Mouse (Mus musculus): ENCODE measurements around the gene Atp6v0a2. TPM values are rescaled to one million over a fixed set of nuclear protein-coding genes. Genes with fewer than 3 reads are reported as not detected.
A peak's percentile ranks its signal among the peaks of the same experiment; 100 is the strongest.

Atp6v0a2 gene
- total and polyA plus RNA-seq, 2 experiments from 2014 or later: 20.7 to 25.5 TPM

- ATAC-seq (ENCODE audit: low FRiP score) (no peak), DNase-seq (ENCODE audit: low spot score) (no peak)
- no peaks in the 10 kb centered on the region for H3K27me3 ChIP-seq (ENCODE audit: insufficient read depth, low read length)
- H3K4me2 ChIP-seq (ENCODE audit: low read depth, low read length, poor library complexity, severe bottlenecking): peak overlapping the region; percentile 38
- no peak overlapping the region for H3K9ac ChIP-seq (replicated peaks; ENCODE audit: low read length, poor library complexity, severe bottlenecking)
- H3K27ac ChIP-seq (ENCODE audit: low read depth, low read length): no peak overlapping the region
- H3K36me3 ChIP-seq (ENCODE audit: insufficient read depth, low read length): no peaks in the 10 kb centered on the region
- no peaks in the 10 kb centered on the region for H3K9me3 ChIP-seq (ENCODE audit: low read length)
- TF ChIP-seq CTCF (IDR thresholded peaks at IDR 0.05): no peak
- 15% methylated on average over 20 of the region's 21 CpGs for WGBS
- peak overlapping the region; percentile 18; the same call in 1 of the 2 replicates for H3K4me3 ChIP-seq (ENCODE audit: low read depth, low read length)
- H3K4me1 ChIP-seq (ENCODE audit: insufficient read depth, low read length): no peaks in the 10 kb centered on the region
Measured at GRCm38 (mm10) chr5:124729662-124730206, 101.4 kb downstream of the Atp6v0a2 start.

GRCm38 (mm10) chr5:124733961-124734360 lies 105.6 kb downstream of the Atp6v0a2 start:
- H3K4me1 ChIP-seq (ENCODE audit: insufficient read depth, low read length): no peaks in the 10 kb centered on the region
- no peaks in the 10 kb centered on the region for H3K36me3 ChIP-seq (ENCODE audit: insufficient read depth, low read length)
- no peak overlapping the region for H3K27ac ChIP-seq (ENCODE audit: low read depth, low read length)
- 90% methylated on average over 12 of the region's 12 CpGs for WGBS
- ATAC-seq (ENCODE audit: low FRiP score): no peak
- no peak for DNase-seq (ENCODE audit: low spot score)
- no peak overlapping the region for H3K4me2 ChIP-seq (ENCODE audit: low read depth, low read length, poor library complexity, severe bottlenecking)
- H3K4me3 ChIP-seq (ENCODE audit: low read depth, low read length): no peak overlapping the region
- no peaks in the 10 kb centered on the region for H3K27me3 ChIP-seq (ENCODE audit: insufficient read depth, low read length)
- no peak for TF ChIP-seq CTCF (IDR thresholded peaks at IDR 0.05)
- H3K9ac ChIP-seq (replicated peaks; ENCODE audit: low read length, poor library complexity, severe bottlenecking): no peak overlapping the region
- no peaks in the 10 kb centered on the region for H3K9me3 ChIP-seq (ENCODE audit: low read length)

DNA sequence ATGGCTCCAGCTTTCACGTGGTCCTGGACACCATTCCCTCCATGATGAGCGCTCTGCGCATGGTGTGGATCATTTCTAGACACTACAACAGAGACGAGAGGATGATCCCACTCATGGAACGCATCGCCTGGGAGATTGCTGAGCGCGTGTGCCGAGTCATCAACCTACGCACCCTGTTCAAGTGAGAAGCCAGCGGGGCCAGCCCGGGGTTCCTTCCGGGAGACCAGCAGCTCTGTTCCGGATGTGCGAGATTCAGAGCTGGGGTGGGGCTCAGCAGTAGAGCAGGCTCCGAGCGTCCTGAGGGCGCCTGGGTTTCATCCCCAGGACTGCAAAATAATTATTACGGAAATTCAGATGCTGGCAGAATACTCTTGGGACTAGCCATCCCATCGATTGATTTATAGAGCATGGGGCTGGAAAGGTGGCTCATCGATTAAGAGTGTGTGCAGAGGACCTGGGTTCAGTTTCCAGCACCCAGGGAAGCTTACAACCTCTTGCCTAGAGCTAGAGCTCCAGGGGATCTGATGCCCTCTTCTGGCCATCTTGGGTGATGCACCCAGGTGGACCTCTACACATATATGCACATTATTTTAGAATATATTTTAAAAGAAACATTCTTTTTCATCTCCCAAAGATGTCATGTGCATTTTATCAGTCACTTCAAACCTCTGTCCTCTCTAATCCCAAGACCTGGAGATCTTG lies 113.7 kb downstream of the Atp6v0a2 start:
- no peaks in the 10 kb centered on the region for H3K9me3 ChIP-seq (ENCODE audit: low read length)
- no peak for ATAC-seq (ENCODE audit: low FRiP score)
- no peak for DNase-seq (ENCODE audit: low spot score)
- 97% methylated on average over 21 of the region's 21 CpGs for WGBS
- H3K36me3 ChIP-seq (ENCODE audit: insufficient read depth, low read length): no peaks in the 10 kb centered on the region
- no peaks in the 10 kb centered on the region for H3K27me3 ChIP-seq (ENCODE audit: insufficient read depth, low read length)
- no peak for TF ChIP-seq CTCF (IDR thresholded peaks at IDR 0.05)
- no peak overlapping the region for H3K4me2 ChIP-seq (ENCODE audit: low read depth, low read length, poor library complexity, severe bottlenecking)
- no peak overlapping the region for H3K9ac ChIP-seq (replicated peaks; ENCODE audit: low read length, poor library complexity, severe bottlenecking)
- H3K4me3 ChIP-seq (ENCODE audit: low read depth, low read length): no peak overlapping the region
- H3K4me1 ChIP-seq (ENCODE audit: insufficient read depth, low read length): no peaks in the 10 kb centered on the region
- H3K27ac ChIP-seq (ENCODE audit: low read depth, low read length): no peak overlapping the region

GRCm38 (mm10) chr5:124743841-124744240 lies 115.5 kb downstream of the Atp6v0a2 start:
- Histone ChIP-seq H3K27ac (ENCODE audit: low read depth, low read length) (no peak overlapping the region), H3K36me3 (ENCODE audit: insufficient read depth, low read length) (no peaks in the 10 kb centered on the region), H3K4me3 (ENCODE audit: low read depth, low read length) (no peak overlapping the region), H3K4me2 (ENCODE audit: low read depth, low read length, poor library complexity, severe bottlenecking) (no peak overlapping the region), H3K27me3 (ENCODE audit: insufficient read depth, low read length) (no peaks in the 10 kb centered on the region), H3K9ac (replicated peaks; ENCODE audit: low read length, poor library complexity, severe bottlenecking) (no peak overlapping the region), H3K4me1 (ENCODE audit: insufficient read depth, low read length) (no peaks in the 10 kb centered on the region), H3K9me3 (ENCODE audit: low read length) (no peaks in the 10 kb centered on the region)
- no peak for TF ChIP-seq CTCF (IDR thresholded peaks at IDR 0.05)
- DNase-seq (ENCODE audit: low spot score) (no peak), ATAC-seq (ENCODE audit: low FRiP score) (no peak)
- WGBS: 83% methylated on average over 3 of the region's 3 CpGs

DNA sequence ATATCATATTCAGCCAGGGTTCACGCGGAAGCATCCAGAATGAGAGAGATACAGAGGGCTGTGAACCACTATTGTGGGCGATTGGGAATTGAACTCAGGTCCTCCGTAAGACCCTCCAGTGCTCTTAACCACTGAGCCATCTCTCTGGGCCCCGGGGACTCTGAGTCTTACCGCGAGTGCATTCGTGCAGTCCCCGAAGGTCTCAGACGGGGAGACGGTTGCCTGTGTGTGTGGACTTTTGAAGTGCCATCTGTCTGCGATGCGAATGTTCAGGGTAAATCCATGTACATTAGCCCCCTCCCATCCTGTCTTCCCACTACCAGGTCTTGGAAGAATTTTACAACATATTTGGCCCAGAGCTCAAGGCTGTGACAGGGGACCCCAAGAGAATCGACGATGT lies 117.8 kb downstream of the Atp6v0a2 start:
- TF ChIP-seq CTCF (IDR thresholded peaks at IDR 0.05): no peak
- no peak overlapping the region for H3K9ac ChIP-seq (replicated peaks; ENCODE audit: low read length, poor library complexity, severe bottlenecking)
- H3K27me3 ChIP-seq (ENCODE audit: insufficient read depth, low read length): no peaks in the 10 kb centered on the region
- H3K27ac ChIP-seq (ENCODE audit: low read depth, low read length): no peak overlapping the region
- no peak for ATAC-seq (ENCODE audit: low FRiP score)
- no peaks in the 10 kb centered on the region for H3K4me1 ChIP-seq (ENCODE audit: insufficient read depth, low read length)
- H3K9me3 ChIP-seq (ENCODE audit: low read length): no peaks in the 10 kb centered on the region
- no peak overlapping the region for H3K4me2 ChIP-seq (ENCODE audit: low read depth, low read length, poor library complexity, severe bottlenecking)
- H3K36me3 ChIP-seq (ENCODE audit: insufficient read depth, low read length): no peaks in the 10 kb centered on the region
- DNase-seq (ENCODE audit: low spot score): no peak
- H3K4me3 ChIP-seq (ENCODE audit: low read depth, low read length): no peak overlapping the region
- 92% methylated on average over 15 of the region's 15 CpGs for WGBS

DNA sequence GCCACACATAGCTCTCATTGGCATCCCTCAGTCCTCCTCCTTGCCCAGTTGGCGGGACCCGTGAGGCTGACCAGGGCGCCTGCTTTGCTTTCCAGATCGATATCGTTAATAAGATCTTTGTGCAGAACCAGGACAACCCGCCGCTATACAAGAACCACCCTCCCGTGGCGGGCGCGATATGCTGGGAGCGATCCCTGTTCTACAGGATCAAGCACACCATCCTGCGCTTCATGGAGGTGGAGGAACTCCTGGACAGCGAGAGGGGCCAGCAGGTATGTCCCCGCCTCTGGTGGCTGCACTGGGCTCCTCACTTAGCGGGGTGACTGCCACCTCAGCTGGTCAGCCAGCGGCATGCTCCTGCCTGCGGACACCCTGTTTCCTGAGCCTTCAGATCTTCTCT lies 119.9 kb downstream of the Atp6v0a2 start:
- Histone ChIP-seq H3K36me3 (ENCODE audit: insufficient read depth, low read length) (no peaks in the 10 kb centered on the region), H3K27me3 (ENCODE audit: insufficient read depth, low read length) (no peaks in the 10 kb centered on the region), H3K9me3 (ENCODE audit: low read length) (no peaks in the 10 kb centered on the region), H3K4me1 (ENCODE audit: insufficient read depth, low read length) (no peaks in the 10 kb centered on the region), H3K9ac (replicated peaks; ENCODE audit: low read length, poor library complexity, severe bottlenecking) (no peak overlapping the region), H3K4me2 (ENCODE audit: low read depth, low read length, poor library complexity, severe bottlenecking) (no peak overlapping the region), H3K4me3 (ENCODE audit: low read depth, low read length) (no peak overlapping the region), H3K27ac (ENCODE audit: low read depth, low read length) (no peak overlapping the region)
- no peak for ATAC-seq (ENCODE audit: low FRiP score)
- TF ChIP-seq CTCF (IDR thresholded peaks at IDR 0.05): no peak
- 90% methylated on average over 18 of the region's 18 CpGs for WGBS
- DNase-seq (ENCODE audit: low spot score): no peak

Data from midbrain, postnatal 0 days (tissue).